Mouse (Mus musculus) liver, adult 2 months (tissue): ENCODE measurements around the gene Uba7.

Experiments
- CTCF ChIP-seq: fragments of 200-500 bp; IDR thresholded peaks from 2 replicates; pipeline ENCODE4 v1.5.1; 2011; ENCODE audit warnings: low read depth, low read length, control low read depth
- POLR2A ChIP-seq: fragments of 200-500 bp; IDR thresholded peaks from 2 replicates; pipeline ENCODE4 v1.6.1; 2011; ENCODE audit warnings: low read length, control low read depth; ENCODE audit not compliant: insufficient read depth; ENCODE audit errors: extremely low read depth

DNA sequence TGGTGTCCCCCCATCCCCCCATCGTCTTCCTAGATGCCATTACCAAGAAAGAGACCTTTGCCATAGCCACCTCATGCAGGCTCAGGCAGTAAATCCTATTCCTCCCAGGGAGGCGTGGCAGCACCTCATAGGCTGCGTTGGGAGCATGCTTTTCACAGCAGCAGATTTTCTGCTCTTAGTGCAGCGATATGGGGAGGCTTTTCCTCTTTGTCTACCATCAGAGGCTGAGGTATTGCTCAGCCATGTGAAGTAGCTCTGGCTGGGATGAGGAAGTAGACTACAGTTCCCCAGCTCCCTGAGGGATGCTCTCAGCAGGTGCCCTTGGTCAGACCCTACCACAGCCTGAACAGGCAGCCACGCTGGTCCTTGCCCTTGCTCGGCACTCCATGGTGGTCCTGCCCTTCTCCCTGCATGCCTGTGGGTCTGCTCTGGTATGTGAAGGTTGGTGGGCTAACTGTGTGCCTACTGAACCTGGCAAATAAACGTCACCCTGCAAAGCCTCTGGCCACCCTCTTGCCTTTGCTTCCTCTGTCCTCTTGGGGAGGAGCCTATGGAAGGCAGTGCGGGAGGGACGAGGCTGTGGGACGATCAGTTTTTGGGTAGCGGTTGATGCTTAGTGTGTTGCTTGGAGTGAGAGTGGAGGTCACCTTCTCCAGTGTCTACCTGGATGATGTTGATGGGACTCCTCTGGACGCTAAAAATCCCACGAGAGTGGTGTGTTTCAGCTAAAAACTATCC, 26.0 kb upstream of the Uba7 start:
- no peak for TF ChIP-seq POLR2A
- no peak for TF ChIP-seq CTCF
